Mouse (Mus musculus): ENCODE measurements at regions not wholly inside any gene's neighbourhood (a gene's known extent, or its start where the extent isn't known, plus 50 kb on each side); places are given as distances from the start of the nearest gene placed in this dataset.

DNA sequence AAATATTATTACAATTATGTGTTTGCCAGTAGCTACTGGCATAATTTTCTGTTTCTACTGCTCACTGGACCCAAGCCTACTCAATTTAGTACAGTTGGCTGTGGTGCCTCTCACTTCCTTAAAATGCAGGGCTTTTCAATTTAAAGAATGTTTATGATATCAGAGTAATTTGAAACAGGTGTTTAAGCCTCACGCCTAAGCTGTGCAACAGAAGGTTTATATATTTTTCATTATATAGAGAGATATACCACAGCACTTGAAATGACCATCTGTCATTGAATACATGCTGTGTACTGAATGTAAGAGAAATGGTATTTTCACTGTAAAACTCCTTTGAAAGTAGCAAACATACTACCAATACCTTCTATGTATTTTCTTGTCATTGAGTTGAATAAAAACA is 376.8 kb downstream of the Otol1 start:
- no peak for DNase-seq

DNA sequence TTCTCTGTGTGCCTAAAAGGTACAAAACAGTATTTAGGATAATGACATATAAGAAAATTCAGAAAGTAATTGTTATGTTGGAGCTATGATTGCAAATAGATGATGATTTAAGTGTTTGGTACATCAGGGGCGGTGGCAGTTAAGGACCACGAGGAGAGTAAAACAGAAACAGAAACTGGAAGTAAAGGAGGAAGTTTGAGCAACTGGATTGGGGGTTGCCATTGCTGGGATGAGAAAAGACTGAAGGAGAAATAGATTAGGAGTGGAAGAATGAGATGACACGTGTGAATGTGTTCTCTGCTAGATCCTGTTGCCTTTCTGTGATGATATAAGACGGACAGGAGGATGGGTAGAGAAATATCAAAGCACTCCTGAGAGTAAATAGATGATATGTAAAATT is 378.5 kb downstream of the Otol1 start:
- no peak for DNase-seq

DNA sequence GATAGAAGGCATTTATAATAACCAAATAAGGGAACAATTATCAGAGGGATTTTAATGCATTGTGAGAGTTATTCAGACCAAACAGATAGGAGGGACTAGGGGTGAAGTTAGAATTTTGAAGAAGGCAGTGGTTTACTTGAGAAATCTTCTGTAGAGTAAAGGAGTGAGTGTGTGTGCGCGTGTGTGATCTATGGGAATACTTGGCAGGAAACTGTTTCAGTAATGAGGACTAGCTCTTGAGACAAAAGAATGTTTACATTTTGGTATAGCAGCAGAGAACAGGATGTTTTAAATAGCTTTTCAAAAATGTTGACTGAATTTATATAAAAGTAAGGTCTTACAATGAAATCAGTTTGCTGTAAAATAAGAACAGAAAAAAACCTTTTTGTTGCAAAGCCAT is 393.8 kb downstream of the Otol1 start:
- DNase-seq, result no peak

DNA sequence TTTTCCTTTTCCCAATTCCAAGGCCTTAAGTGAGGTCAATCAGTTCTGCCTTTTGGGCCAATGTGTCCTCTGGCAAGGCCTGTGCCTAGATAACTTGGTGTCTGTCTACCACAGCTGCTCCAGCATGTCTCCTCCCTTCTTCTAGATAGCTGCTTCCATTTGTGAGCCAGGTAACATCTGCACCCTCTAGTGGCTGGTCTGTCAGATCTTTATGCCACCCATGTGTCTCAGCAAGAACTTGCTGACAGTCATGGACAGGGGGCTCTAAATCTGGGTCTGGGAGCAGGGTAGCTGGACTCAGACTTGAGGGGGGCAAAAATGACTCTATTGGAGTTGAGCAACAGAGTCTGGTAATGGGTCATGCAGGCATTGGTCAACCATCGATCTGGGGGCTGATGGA is 399.2 kb downstream of the Otol1 start:
- DNase-seq, result no peak

GRCm38 (mm10) chr3:70418273-70418672 is 410.9 kb downstream of the Otol1 start:
- no peak for DNase-seq

- DNase-seq, result no peak
Observed at GRCm38 (mm10) chr3:70422016-70422415, 414.6 kb downstream of the Otol1 start.

GRCm38 (mm10) chr3:70422669-70423068 is 415.3 kb downstream of the Otol1 start:
- DNase-seq, result no peak

DNA sequence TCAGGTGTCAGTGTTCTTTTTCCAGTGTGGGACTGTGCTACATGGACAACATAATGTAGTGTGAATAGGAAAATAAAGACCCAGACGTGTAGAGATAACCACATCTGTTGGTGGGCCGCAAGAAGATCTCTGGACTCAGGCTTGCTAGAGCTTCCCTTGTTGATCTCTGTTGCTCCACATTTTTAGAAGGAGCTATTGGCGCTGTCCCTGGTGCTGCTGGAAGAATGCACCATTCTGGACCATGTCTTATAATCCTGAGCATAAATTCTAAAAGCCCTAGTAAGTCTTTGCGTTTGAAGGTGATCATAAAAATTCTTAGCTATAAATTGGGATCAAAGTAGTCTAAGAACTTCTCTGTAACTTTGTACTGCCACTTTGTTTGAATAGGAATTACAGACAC is 429.3 kb downstream of the Otol1 start:
- DNase-seq, result no peak

- DNase-seq, result no peak
Observed at GRCm38 (mm10) chr3:70457181-70457847, 449.9 kb downstream of the Otol1 start.

DNA sequence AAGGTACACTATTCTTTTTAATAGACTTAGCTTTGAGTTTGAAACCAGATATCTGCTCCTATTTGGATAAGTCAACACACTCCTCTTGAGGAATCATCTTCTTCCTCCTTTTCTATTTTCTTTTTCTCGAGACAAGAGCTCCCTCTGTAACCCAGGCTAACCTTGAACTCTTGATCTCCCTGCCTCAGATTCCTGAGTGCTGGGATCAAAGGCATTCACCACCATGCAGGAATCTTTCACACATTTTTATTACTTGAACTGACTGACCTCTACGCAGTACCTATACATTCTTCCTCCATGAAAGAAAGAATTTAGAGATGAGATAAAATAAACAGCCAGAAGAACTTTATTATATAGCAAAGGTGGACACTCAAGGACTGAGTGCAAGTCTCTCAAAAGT is 453.4 kb downstream of the Otol1 start:
- no peak for DNase-seq

- no peak for DNase-seq
Observed at GRCm38 (mm10) chr3:70463221-70463620, 455.8 kb downstream of the Otol1 start.

DNA sequence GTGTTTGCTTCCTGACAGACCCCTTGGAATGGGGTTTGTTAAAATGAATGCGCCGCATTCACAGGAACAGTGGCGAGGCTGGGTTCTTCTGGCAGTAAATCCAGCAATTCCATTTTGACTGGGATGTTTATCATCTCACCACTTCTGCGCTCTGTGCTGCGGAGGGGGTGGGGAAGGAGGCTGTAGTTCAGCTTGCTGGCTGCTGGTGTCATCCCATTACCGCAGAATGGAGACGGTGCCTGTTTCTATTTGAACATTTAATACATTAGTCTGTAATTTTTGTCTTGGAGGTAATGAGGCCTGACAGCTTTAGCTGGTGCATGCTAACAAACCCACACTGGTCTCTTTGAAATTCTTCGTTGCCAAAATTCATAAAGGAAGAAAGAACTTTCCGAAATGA is 475.1 kb downstream of the Otol1 start:
- DNase-seq, result peak; percentile 76 to 81

- DNase-seq, result peak in 1 of 2 experiments; percentile 4
Observed at GRCm38 (mm10) chr3:70483066-70483743, 475.8 kb downstream of the Otol1 start.

GRCm38 (mm10) chr3:70496431-70496830 is 489.0 kb downstream of the Otol1 start:
- no peak for DNase-seq

GRCm38 (mm10) chr3:70500245-70500858 is 492.9 kb downstream of the Otol1 start:
- no peak for DNase-seq

DNA sequence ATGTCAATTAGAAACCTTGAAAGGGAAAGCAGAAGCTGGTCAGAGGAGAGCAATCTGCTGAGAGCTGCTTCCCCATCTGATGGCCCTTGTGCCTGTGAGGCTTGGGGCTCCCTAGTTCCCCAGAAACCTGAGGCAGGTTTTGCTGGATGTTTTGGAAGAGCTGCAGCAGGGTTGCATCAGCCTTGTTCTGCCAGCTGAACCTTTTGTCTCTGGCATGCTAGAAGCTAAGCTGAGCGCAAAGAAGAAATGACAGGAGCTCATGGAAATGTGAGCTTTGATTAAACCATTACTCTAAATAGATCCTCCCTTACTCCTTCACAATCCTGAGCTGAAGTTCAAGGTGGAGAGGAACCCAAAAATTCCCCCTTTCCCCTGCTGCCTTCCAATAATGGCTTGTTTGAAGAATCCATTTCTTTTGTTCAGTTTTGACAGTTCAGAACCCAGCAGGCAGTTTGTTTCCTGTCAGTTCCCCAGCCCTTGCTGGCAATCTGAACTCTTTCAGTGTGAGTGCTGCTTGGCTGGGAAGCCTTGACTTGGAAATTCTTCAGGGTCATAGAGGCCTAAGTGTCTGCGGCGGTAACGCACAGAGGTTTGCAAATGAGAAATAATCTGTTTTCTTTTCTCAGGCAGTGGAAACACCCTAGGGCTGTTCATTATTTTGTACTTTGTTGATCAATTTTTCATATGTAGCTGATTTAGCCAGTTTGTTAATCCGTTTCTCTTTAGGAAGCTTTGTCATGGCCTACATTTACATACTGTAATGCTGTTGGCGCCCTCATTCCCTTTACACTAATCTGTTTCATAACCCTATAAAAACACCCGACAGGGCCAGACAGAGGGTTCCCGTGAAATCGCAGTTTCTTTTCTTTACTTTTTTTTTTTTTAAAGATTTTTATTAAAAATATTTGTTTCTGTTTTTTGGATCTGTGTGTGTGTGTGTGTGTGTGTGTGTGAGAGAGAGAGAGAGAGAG is 493.9 kb downstream of the Otol1 start:
- no peak for DNase-seq

DNA sequence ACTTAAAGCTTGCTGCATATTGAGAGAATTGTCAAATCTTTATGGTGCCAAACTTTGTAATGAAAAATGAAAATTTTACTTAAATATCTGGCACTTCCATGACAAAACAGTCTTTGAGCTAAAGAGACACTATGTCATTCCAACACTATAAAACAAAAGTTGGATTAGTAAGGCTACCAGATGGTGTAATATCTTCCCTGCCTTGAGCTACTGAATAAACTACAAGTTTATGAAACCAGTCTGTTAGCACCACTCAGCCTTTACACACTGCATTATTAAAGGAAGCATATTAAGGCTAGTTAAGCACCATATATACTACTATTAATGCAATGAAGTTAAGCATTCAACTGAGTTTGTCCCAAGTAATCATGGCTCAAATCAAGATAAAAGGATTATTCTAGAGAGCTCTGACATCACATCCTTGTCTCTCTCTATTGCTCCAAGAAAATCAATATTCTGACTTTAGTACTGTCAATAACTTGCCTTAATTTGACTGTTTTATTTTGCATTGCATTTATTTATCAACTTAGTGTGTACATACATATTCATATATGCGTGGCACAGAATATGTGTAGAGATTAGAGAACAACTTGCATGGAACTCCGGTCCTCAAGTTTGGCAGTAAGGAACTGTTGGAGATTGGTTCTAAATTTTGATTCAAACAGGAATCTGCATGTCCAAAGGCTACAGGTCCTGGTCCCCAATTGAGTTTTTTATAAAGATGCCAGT is 526.3 kb downstream of the Otol1 start:
- DNase-seq, result no peak

GRCm38 (mm10) chr3:70535084-70535483 is 527.7 kb downstream of the Otol1 start:
- no peak for DNase-seq

DNA sequence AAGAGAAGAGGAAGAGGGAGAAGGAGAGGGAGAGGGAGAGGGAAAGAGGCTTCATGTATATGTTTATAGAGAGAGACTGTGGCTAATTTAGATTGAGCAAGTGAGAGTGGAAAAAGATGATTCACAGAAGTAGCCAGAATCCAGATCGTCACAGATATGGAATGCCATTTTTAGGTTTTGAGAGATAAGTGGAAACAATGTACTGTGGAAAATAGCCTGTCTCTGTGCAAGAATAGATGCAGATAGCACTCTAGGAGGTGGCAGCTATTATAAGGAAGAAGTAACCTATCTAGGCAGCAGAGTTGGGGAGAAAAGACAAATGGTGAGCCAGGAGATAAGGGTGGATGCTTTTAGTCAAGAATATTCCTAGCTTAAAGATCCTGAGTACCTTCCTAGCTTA is 536.5 kb downstream of the Otol1 start:
- no peak for DNase-seq

DNA sequence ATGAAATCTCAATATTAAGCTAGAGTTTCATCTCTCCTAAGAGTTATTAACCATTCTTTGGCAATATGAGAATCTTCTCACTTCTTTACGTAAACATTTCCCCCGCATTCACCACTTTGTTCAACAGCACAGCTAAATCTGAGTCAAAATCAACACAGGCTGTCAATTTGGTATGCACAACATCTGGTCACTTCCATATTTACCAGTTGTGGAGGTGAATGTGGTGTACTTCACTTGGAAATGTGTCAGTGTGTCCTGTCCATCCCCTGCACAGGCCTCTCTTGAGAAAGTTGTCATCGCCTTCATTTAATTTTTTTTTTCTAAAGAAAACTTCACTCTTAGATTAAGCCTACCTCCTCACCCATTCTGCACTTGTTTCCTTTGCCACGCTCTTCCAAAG is 550.4 kb downstream of the Otol1 start:
- no peak for DNase-seq

- DNase-seq, result no peak
Observed at GRCm38 (mm10) chr3:70566140-70566857, 558.9 kb downstream of the Otol1 start.

All from layer of hippocampus, postnatal 36 days (tissue).